Mouse (Mus musculus): ENCODE measurements around the gene Col25a1.

Col25a1 gene

GRCm38 (mm10) chr3:130252355-130252754 is 121.1 kb downstream of the Col25a1 start:
- DNase-seq (ENCODE audit: low spot score): no peak

GRCm38 (mm10) chr3:130256059-130256458 is 124.8 kb downstream of the Col25a1 start:
- no peak for DNase-seq (ENCODE audit: low spot score)

GRCm38 (mm10) chr3:130256610-130257009 is 125.3 kb downstream of the Col25a1 start:
- no peak for DNase-seq (ENCODE audit: low spot score)

GRCm38 (mm10) chr3:130259670-130260069 is 128.4 kb downstream of the Col25a1 start:
- no peak for DNase-seq (ENCODE audit: low spot score)

GRCm38 (mm10) chr3:130260316-130260715 is 129.0 kb downstream of the Col25a1 start:
- DNase-seq (ENCODE audit: low spot score): no peak

GRCm38 (mm10) chr3:130265104-130265503 is 133.8 kb downstream of the Col25a1 start:
- no peak for DNase-seq (ENCODE audit: low spot score)

- no peak for DNase-seq (ENCODE audit: low spot score)
These were observed 139.2 kb downstream of the Col25a1 start for GRCm38 (mm10) chr3:130270509-130270908.

GRCm38 (mm10) chr3:130273949-130274348 is 142.6 kb downstream of the Col25a1 start:
- no peak for DNase-seq (ENCODE audit: low spot score)

- no peak for DNase-seq (ENCODE audit: low spot score)
These were observed 147.2 kb downstream of the Col25a1 start for GRCm38 (mm10) chr3:130278298-130279050.

- no peak for DNase-seq (ENCODE audit: low spot score)
These were observed 151.9 kb downstream of the Col25a1 start for GRCm38 (mm10) chr3:130283011-130283760.

- no peak for DNase-seq (ENCODE audit: low spot score)
These were observed 156.8 kb downstream of the Col25a1 start for GRCm38 (mm10) chr3:130288102-130288501.

GRCm38 (mm10) chr3:130288756-130289155 is 157.5 kb downstream of the Col25a1 start:
- no peak for DNase-seq (ENCODE audit: low spot score)

- DNase-seq (ENCODE audit: low spot score): no peak
These were observed 157.9 kb downstream of the Col25a1 start for GRCm38 (mm10) chr3:130289220-130289619.

GRCm38 (mm10) chr3:130290175-130290574 is 158.9 kb downstream of the Col25a1 start:
- no peak for DNase-seq (ENCODE audit: low spot score)

GRCm38 (mm10) chr3:130290672-130291071 is 159.4 kb downstream of the Col25a1 start:
- no peak for DNase-seq (ENCODE audit: low spot score)

- DNase-seq (ENCODE audit: low spot score): no peak
These were observed 160.6 kb downstream of the Col25a1 start for GRCm38 (mm10) chr3:130291926-130292325.

GRCm38 (mm10) chr3:130300530-130300929 is 169.2 kb downstream of the Col25a1 start:
- no peak for DNase-seq (ENCODE audit: low spot score)

- DNase-seq (ENCODE audit: low spot score): no peak
These were observed 172.3 kb downstream of the Col25a1 start for GRCm38 (mm10) chr3:130303597-130303996.

GRCm38 (mm10) chr3:130304827-130305226 is 173.5 kb downstream of the Col25a1 start:
- DNase-seq (ENCODE audit: low spot score): no peak

GRCm38 (mm10) chr3:130305686-130306085 is 174.4 kb downstream of the Col25a1 start:
- no peak for DNase-seq (ENCODE audit: low spot score)

- DNase-seq (ENCODE audit: low spot score): no peak
These were observed 178.0 kb downstream of the Col25a1 start for GRCm38 (mm10) chr3:130309277-130309676.

GRCm38 (mm10) chr3:130310694-130311305 is 179.5 kb downstream of the Col25a1 start:
- no peak for DNase-seq (ENCODE audit: low spot score)

GRCm38 (mm10) chr3:130313246-130313645 is 181.9 kb downstream of the Col25a1 start:
- no peak for DNase-seq (ENCODE audit: low spot score)

All from adipocyte (in vitro differentiated cells).